Mouse (Mus musculus) layer of hippocampus, postnatal 25 days (tissue): ENCODE results near the gene Asphd2. TPM values are rescaled to one million over a fixed set of nuclear protein-coding genes. Genes with fewer than 3 reads are reported as not detected.
"Not testable (repeated sequence)": the region's sequence is repeated elsewhere in the genome, so short reads cannot be mapped to it uniquely, and the experiment has no call there.

ENCODE experiments used
- DNase-seq, 2 experiments: peaks; one replicate each; pipeline ENCODE4 v3.0.0; 2022; ENCODE audit warnings: mixed read lengths in 2 of 2, low spot score in 1 of 2; ENCODE audit errors: extremely low spot score in 1 of 2
- total RNA-seq, 2 experiments: library from RNA; stranded (reverse); gene quantifications; 2 replicates each; pipeline ENCODE4 v1.2.3; 2021

Asphd2 gene
- 100 to 1,000 TPM; 211 to 216 TPM for total RNA-seq

GRCm38 (mm10) chr5:112394779-112395443 lies at the start of gene Asphd2:
Asphd2 (minus strand) TSS chr5:112394866.
- peak; percentile 64 to 79 for DNase-seq

- DNase-seq: no peak
Observed at GRCm38 (mm10) chr5:112438535-112438934, 43.9 kb upstream of the Asphd2 start.

GRCm38 (mm10) chr5:112433004-112433403 lies 38.3 kb upstream of the Asphd2 start:
- peak; percentile 82 to 94 for DNase-seq

GRCm38 (mm10) chr5:112432033-112432432 lies 37.4 kb upstream of the Asphd2 start:
- DNase-seq: no peak

- DNase-seq: no peak
Observed at GRCm38 (mm10) chr5:112431120-112431775, 36.6 kb upstream of the Asphd2 start.

DNA sequence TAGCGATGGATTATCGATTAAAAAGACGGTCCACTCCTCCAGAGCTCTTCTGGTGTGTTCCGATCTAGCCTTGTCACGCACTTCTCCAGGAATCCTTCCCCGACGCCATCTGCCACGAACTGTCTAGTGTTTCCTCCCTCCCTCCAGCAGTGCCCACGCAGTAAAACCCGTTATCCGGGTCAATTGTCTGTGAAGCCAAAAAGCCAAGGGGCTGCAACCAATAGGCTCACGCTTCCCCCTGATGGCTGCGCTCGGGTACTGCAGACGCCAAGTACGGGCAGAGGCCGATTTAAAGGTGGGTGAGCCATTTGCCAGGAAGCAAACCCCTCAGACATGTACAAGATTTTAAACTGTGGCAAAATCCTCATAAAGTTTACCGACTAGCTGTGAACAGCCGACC lies 34.3 kb upstream of the Asphd2 start:
- DNase-seq: peak; percentile 57 to 75

DNA sequence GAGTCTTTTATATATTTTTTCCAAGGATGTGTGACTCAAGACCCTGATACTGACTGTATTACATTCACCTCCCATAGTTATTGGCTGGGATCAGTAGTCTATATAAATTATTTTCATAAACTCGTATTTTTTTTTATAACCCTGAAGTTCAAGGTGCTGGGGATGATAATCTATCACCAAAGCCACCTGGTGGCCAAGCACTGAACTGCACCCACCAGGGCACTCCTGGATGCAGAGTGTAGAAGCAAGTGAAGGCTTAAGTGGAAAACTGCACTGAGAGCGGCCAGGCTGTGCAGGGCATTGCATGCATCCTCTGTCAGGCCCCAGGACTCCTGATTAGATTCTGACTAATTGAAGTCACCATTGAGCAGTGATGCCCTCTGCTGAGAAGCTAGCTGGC lies 32.6 kb upstream of the Asphd2 start:
- peak; percentile 58 to 87 for DNase-seq

DNA sequence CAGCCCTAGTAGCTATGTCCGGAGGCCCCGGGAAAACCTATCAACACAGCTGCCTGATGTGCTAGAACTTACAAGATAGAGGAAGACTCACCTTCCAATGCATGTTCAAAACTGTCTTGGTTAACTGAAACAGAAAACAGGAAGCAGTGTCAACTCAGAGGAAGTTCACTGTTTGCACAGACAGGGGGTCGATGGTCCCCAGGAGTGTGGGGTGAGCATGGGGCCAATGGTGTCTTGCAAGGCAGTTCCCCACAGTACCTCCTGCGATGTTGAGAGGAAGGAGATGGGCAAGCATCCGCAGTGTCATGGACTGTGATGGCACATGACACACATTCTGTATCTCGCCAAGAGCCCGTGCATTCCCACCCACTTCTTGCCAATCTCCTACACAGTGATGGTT lies 32.0 kb upstream of the Asphd2 start:
- no peak for DNase-seq

- no peak for DNase-seq
Observed at GRCm38 (mm10) chr5:112419535-112419934, 24.9 kb upstream of the Asphd2 start.

GRCm38 (mm10) chr5:112418023-112418422 lies 23.4 kb upstream of the Asphd2 start:
- no peak for DNase-seq

GRCm38 (mm10) chr5:112416673-112417072 lies 22.0 kb upstream of the Asphd2 start:
- DNase-seq: no peak

GRCm38 (mm10) chr5:112412781-112413180 lies 18.1 kb upstream of the Asphd2 start:
- DNase-seq: not testable (repeated sequence)

GRCm38 (mm10) chr5:112411514-112412335 lies 17.1 kb upstream of the Asphd2 start:
- peak in 1 of 2 experiments; percentile 37 for DNase-seq

- DNase-seq: no peak
Observed at GRCm38 (mm10) chr5:112411072-112411471, 16.4 kb upstream of the Asphd2 start.

GRCm38 (mm10) chr5:112409274-112409673 lies 14.6 kb upstream of the Asphd2 start:
- DNase-seq: no peak

GRCm38 (mm10) chr5:112406017-112406416 lies 11.4 kb upstream of the Asphd2 start:
- DNase-seq: no peak

DNA sequence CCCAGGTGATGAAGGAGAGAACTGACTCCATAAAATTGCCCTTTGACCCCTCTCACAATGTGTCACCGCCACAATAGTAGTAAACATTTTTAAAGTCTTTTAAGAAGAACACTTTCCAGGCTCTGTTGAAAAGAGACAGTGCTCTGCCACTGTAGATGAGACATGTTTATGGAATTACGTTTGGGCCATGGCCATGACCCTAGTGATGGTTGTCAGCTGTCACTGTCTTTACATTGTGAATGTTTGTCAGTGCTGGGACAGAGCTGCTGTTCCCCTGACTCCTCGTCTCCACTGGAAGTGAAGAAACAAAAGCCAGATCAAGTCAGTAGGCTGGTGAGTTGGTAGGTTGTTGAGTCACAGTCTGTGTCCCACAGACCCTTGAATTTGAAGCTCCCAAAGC lies 7.8 kb upstream of the Asphd2 start:
- no peak for DNase-seq

DNA sequence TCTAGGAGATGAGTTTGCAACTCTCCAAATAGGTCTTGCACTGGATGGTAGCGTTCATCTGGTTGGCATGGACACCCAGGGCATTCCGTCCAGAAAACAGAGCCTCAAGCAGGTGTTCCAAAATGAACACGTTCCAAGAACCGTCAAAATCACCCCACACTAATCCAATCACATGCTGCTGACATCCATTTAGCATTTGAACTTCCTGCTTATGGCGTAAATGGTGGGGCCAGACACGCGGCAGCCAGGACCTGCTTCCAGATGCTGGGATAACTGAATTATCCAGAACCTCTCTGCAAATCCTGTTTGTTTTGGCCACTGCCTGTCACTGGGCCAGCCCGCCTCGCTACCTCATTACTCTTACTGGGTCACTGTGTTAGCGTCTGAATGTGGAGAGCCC lies 4.6 kb upstream of the Asphd2 start:
- DNase-seq: no peak

- no peak for DNase-seq
Observed at GRCm38 (mm10) chr5:112396066-112396465, 1.4 kb upstream of the Asphd2 start.

GRCm38 (mm10) chr5:112394415-112394763 lies 277 bp downstream of the Asphd2 start:
- no peak for DNase-seq

DNA sequence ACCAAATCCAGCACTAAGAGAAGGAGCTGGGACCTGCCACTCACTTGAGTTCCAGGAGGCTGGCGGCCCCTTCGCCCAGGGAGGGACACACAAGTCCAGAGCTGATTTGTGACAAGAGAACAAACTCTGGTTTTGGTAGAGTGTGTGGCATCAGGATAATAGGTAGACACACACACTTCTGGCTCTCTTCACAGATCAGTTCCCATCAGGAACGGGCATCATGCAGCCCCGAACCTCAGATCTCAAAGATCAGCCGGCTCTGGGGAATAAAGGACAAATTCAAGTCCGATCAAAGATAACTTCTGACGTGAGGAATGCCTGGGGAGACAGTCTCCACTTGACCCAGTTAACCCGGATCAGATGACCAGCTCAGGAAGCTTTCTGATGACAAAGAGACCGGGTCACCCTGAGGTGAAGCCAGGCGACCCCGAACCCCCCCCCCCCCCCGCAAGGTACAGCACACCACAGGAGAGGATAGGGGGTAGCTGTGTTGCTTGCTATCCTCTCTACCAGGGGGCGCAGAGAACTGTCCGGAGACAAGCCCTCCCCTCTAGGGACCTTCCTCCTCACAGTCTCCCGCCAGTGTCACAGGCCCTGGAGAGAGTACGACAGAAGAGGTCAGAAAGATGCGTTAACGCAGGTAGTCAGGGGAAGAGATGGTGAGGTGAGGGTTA lies 788 bp downstream of the Asphd2 start:
- DNase-seq: no peak
